Mouse (Mus musculus) lung, postnatal 14 days (tissue): ENCODE data around the gene Plcl1.
A peak's percentile ranks its signal among the peaks of the same experiment; 100 is the strongest.

Source experiments
- DNase-seq: peaks from one replicate; pipeline ENCODE4 v3.0.0; 2021

The Plcl1 gene

GRCm38 (mm10) chr1:55528547-55529304 lies 123.0 kb downstream of the Plcl1 start:
- peak; percentile 21 for DNase-seq

GRCm38 (mm10) chr1:55533823-55534222 lies 128.1 kb downstream of the Plcl1 start:
- DNase-seq = peak; percentile 14

GRCm38 (mm10) chr1:55554405-55554804 lies 148.7 kb downstream of the Plcl1 start:
- DNase-seq = no peak

GRCm38 (mm10) chr1:55557960-55558359 lies 152.2 kb downstream of the Plcl1 start:
- DNase-seq = no peak

GRCm38 (mm10) chr1:55558409-55558808 lies 152.7 kb downstream of the Plcl1 start:
- DNase-seq = no peak

- no peak for DNase-seq
Measured at GRCm38 (mm10) chr1:55559998-55560397, 154.3 kb downstream of the Plcl1 start.

GRCm38 (mm10) chr1:55565933-55566332 lies 160.2 kb downstream of the Plcl1 start:
- peak; percentile 46 for DNase-seq

- no peak for DNase-seq
Measured at GRCm38 (mm10) chr1:55567801-55568360, 162.2 kb downstream of the Plcl1 start.

- no peak for DNase-seq
Measured at GRCm38 (mm10) chr1:55570225-55570624, 164.5 kb downstream of the Plcl1 start.

GRCm38 (mm10) chr1:55571399-55571798 lies 165.7 kb downstream of the Plcl1 start:
- no peak for DNase-seq

GRCm38 (mm10) chr1:55572202-55572601 lies 166.5 kb downstream of the Plcl1 start:
- no peak for DNase-seq

GRCm38 (mm10) chr1:55572664-55573063 lies 166.9 kb downstream of the Plcl1 start:
- no peak for DNase-seq

GRCm38 (mm10) chr1:55575916-55576315 lies 170.2 kb downstream of the Plcl1 start:
- peak; percentile 61 for DNase-seq

GRCm38 (mm10) chr1:55581752-55582151 lies 176.0 kb downstream of the Plcl1 start:
- DNase-seq = no peak

GRCm38 (mm10) chr1:55585441-55585840 lies 179.7 kb downstream of the Plcl1 start:
- DNase-seq = no peak

GRCm38 (mm10) chr1:55588090-55588489 lies 182.4 kb downstream of the Plcl1 start:
- no peak for DNase-seq

- DNase-seq = no peak
Measured at GRCm38 (mm10) chr1:55590047-55590446, 184.3 kb downstream of the Plcl1 start.

GRCm38 (mm10) chr1:55600496-55600895 lies 194.8 kb downstream of the Plcl1 start:
- DNase-seq = peak; percentile 44

GRCm38 (mm10) chr1:55604593-55604992 lies 198.9 kb downstream of the Plcl1 start:
- DNase-seq = no peak

GRCm38 (mm10) chr1:55605450-55605849 lies 199.7 kb downstream of the Plcl1 start:
- no peak for DNase-seq

GRCm38 (mm10) chr1:55605956-55606355 lies 200.2 kb downstream of the Plcl1 start:
- DNase-seq = no peak

GRCm38 (mm10) chr1:55606405-55606804 lies 200.7 kb downstream of the Plcl1 start:
- no peak for DNase-seq

GRCm38 (mm10) chr1:55612759-55613328 lies 207.1 kb downstream of the Plcl1 start:
- peak; percentile 8 for DNase-seq

GRCm38 (mm10) chr1:55617857-55618256 lies 212.1 kb downstream of the Plcl1 start:
- DNase-seq = no peak
